Mouse (Mus musculus): ENCODE results near the gene Lctl. TPM values are rescaled to one million over a fixed set of nuclear protein-coding genes. Genes with fewer than 3 reads are reported as not detected.
A peak's percentile ranks its signal among the peaks of the same experiment; 100 is the strongest.
"Not testable (repeated sequence)": the region's sequence is repeated elsewhere in the genome, so short reads cannot be mapped to it uniquely, and the experiment has no call there.

Gene Lctl
- total RNA-seq, 2 experiments from 2014 or later = not detected

DNA sequence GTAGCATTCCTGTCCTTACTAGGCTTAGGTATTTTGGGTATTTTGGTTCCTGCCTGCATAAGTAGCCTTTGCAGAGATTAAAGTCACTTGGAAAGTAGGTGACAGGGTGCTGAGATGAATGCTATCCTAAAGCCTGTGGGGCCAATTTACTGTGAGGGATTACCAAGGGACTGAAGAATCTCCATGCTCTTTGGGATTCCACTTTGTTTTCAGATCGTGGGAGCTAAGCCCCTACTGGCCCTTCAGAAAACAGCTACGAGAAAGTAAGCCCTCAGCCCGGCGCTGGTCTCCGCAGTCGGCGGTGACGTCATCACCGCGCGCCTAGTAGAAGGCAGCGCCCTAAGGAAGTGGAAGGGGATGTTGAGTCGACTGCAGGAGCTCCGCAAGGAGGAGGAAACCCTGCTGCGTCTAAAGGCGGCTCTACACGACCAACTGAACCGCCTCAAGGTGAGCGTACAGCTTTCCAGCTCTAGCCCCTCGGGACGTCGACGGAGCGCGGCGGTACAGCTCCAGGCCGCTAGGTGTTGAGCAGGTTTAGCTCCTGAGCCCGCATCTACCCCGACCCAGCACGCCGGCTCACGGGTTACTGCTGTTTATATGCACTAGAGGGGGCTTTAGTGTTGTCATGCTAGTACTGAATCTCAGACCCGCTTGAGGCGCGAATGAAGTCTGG lies 62.2 kb downstream of the Lctl start, which contains the start of gene Snapc5:
Gene Snapc5, plus strand, starts transcription at position 301 of the 673 bp plus-strand sequence.
- ATAC-seq (ENCODE audit: poor library complexity, severe bottlenecking) = peak; percentile 95

GRCm38 (mm10) chr9:64183295-64183694 lies 66.3 kb downstream of the Lctl start:
- not testable (repeated sequence) for ATAC-seq (ENCODE audit: poor library complexity, severe bottlenecking)

- no peak for ATAC-seq (ENCODE audit: poor library complexity, severe bottlenecking)
Observed at GRCm38 (mm10) chr9:64184166-64184840, 67.4 kb downstream of the Lctl start.

Other genes with a start within 250 kb of the Lctl start
- gene Smad6, start 95.1 kb upstream of the Lctl start, total RNA-seq (2015) = 0.52 and 0.96 TPM in 2 replicates
- 1.3 and 1.7 TPM in 2 replicates for gene Smad6, start 95.1 kb upstream of the Lctl start, total RNA-seq (2017)
- 22.3 and 26.7 TPM in 2 replicates for gene Zwilch, start 56.0 kb downstream of the Lctl start, total RNA-seq (2015)
- gene Zwilch, start 56.0 kb downstream of the Lctl start, total RNA-seq (2017) = 76.4 and 109 TPM in 2 replicates
- gene Rpl4, start 56.2 kb downstream of the Lctl start, total RNA-seq (2015) = 2,055 and 2,225 TPM in 2 replicates
- 1,695 and 1,727 TPM in 2 replicates for gene Rpl4, start 56.2 kb downstream of the Lctl start, total RNA-seq (2017)
- 25.6 and 31.7 TPM in 2 replicates for gene Snapc5, start 62.1 kb downstream of the Lctl start, total RNA-seq (2015)
- gene Snapc5, start 62.1 kb downstream of the Lctl start, total RNA-seq (2017) = 70.1 and 76.7 TPM in 2 replicates
- gene Uchl4, start 118.1 kb downstream of the Lctl start, total RNA-seq (2015) = 0.34 TPM in 1 of 2 replicates, not detected in the other
- 0.16 and 0.48 TPM in 2 replicates for gene Uchl4, start 118.1 kb downstream of the Lctl start, total RNA-seq (2017)
- 79.7 and 92.9 TPM in 2 replicates for gene Map2k1, start 136.5 kb downstream of the Lctl start, total RNA-seq (2015)
- gene Map2k1, start 136.5 kb downstream of the Lctl start, total RNA-seq (2017) = 114 and 117 TPM in 2 replicates
- gene Tipin, start 164.4 kb downstream of the Lctl start, total RNA-seq (2015) = 132 and 155 TPM in 2 replicates
- 163 and 193 TPM in 2 replicates for gene Tipin, start 164.4 kb downstream of the Lctl start, total RNA-seq (2017)
- 10.7 and 15.0 TPM in 2 replicates for gene Dis3l, start 224.1 kb downstream of the Lctl start, total RNA-seq (2015)
- gene Dis3l, start 224.1 kb downstream of the Lctl start, total RNA-seq (2017) = 21.9 and 23.4 TPM in 2 replicates